Mouse (Mus musculus): ENCODE measurements at regions not wholly inside any gene's neighbourhood (a gene's known extent, or its start where the extent isn't known, plus 50 kb on each side); places are given as distances from the start of the nearest gene placed in this dataset.

DNA sequence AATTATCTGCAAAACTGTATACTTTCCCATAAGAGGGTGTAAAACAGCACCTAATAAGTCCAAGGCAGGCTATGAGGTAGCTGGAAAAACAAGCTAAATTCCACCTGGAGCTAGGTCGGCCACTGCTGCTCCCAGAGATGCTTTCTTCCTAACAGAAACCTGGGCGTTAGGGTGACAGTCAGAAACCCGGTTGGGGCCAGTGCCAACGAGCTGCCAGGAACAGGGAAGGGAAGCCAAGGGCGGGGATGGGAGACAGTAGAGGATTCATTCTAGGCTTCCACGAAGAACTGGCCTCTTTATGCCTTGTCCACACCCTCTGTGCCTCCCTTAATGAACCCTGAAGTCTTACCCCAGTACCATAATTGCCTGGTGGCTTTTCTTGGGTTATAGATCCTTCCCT, 198.9 kb upstream of the Egln3 start:
- Histone ChIP-seq H3K4me3 (ENCODE audit: low read depth, low read length) (no peak overlapping the region), H3K4me1 (replicated peaks; ENCODE audit: control insufficient read depth, insufficient read depth, low read length) (no peaks in the 10 kb centered on the region), H3K27me3 (replicated peaks; ENCODE audit: control insufficient read depth, insufficient read depth, low read length) (no peaks in the 10 kb centered on the region), H3K9ac (ENCODE audit: low read depth, low read length) (no peak overlapping the region), H3K4me2 (no peak overlapping the region), H3K9me3 (ENCODE audit: control insufficient read depth, low read length) (no peaks in the 10 kb centered on the region), H3K36me3 (ENCODE audit: control insufficient read depth, insufficient read depth, low read length) (no peaks in the 10 kb centered on the region), H3K27ac (ENCODE audit: low read depth, low read length) (no peak overlapping the region)
- WGBS: 76% methylated on average over 6 of the region's 6 CpGs
- no peak for ATAC-seq (replicated peaks; ENCODE audit: low FRiP score)
- DNase-seq (ENCODE audit: low spot score): no peak

DNA sequence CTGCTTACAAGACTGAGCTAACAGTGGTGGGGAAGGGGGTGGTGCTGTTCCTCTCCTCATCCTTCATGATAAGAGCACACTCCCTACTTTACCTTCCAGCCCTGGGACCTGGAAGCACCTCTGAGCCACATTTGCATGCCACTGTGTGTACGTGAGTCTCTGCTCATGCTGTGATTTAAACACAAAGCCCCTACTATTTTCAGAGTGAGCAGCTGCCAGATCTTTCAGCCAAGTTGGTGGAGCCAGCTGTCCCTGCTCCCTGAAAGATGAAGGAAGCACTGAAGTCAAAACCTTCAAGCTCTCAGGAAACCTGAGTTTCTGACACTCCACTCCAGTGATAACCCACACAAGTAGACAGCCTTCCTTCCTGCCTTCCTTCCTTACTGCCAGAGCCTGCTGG, 198.0 kb upstream of the Egln3 start:
- WGBS: 70% methylated on average over 1 of the region's 1 CpGs
- DNase-seq (ENCODE audit: low spot score) (no peak), ATAC-seq (replicated peaks; ENCODE audit: low FRiP score) (no peak)
- no peaks in the 10 kb centered on the region for H3K27me3 ChIP-seq (replicated peaks; ENCODE audit: control insufficient read depth, insufficient read depth, low read length)
- no peak overlapping the region for H3K4me2 ChIP-seq
- no peaks in the 10 kb centered on the region for H3K36me3 ChIP-seq (ENCODE audit: control insufficient read depth, insufficient read depth, low read length)
- no peaks in the 10 kb centered on the region for H3K9me3 ChIP-seq (ENCODE audit: control insufficient read depth, low read length)
- no peak overlapping the region for H3K27ac ChIP-seq (ENCODE audit: low read depth, low read length)
- H3K4me1 ChIP-seq (replicated peaks; ENCODE audit: control insufficient read depth, insufficient read depth, low read length): no peaks in the 10 kb centered on the region
- H3K4me3 ChIP-seq (ENCODE audit: low read depth, low read length): no peak overlapping the region
- H3K9ac ChIP-seq (ENCODE audit: low read depth, low read length): no peak overlapping the region

DNA sequence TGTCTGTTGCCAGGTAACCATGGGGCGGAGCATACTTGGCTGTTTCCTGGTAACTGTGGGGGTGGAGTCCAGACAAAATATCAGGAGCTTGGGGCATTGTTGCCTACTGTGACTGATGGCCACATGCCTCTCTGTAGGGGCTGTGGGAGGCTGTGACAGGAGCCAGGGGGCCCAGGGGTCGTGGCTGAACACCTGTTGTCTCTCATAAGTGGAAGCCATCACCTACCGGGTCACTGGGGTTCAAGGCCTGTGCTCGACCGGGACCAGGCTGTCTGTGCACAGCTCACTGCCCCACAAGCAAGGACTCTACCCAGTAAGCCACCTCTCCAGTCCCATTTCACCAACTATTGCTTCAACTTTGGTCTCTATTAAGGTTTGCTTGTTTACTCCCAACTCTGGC, 196.4 kb upstream of the Egln3 start:
- DNase-seq (ENCODE audit: low spot score) (no peak), ATAC-seq (replicated peaks; ENCODE audit: low FRiP score) (no peak)
- Histone ChIP-seq H3K9me3 (ENCODE audit: control insufficient read depth, low read length) (no peaks in the 10 kb centered on the region), H3K36me3 (ENCODE audit: control insufficient read depth, insufficient read depth, low read length) (no peaks in the 10 kb centered on the region), H3K4me2 (no peak overlapping the region), H3K4me1 (replicated peaks; ENCODE audit: control insufficient read depth, insufficient read depth, low read length) (no peaks in the 10 kb centered on the region), H3K27me3 (replicated peaks; ENCODE audit: control insufficient read depth, insufficient read depth, low read length) (no peaks in the 10 kb centered on the region), H3K27ac (ENCODE audit: low read depth, low read length) (no peak overlapping the region), H3K9ac (ENCODE audit: low read depth, low read length) (no peak overlapping the region), H3K4me3 (ENCODE audit: low read depth, low read length) (no peak overlapping the region)
- 85% methylated on average over 5 of the region's 5 CpGs for WGBS

DNA sequence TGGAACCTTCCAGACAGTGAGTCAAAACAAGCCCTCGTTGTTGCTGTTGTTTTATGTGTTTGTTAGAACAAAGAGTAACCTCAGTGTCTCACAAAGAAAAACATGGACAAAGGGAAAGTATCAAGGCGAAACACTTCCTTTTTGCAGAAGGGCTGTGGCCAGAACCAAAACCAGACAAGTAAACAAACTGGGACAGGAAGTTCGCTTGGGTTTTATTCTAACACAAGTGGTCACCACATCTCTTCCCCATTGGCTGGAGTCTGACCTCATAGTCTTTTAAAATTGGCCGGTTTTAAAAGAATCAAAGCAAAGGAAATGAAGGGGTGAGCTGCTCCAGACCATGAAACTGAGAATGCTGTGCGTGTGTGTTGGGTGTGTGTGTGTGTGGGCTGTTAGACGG, 194.4 kb upstream of the Egln3 start:
- ATAC-seq (replicated peaks; ENCODE audit: low FRiP score) (no peak), DNase-seq (ENCODE audit: low spot score) (no peak)
- no peak overlapping the region for H3K4me2 ChIP-seq
- H3K9ac ChIP-seq (ENCODE audit: low read depth, low read length): no peak overlapping the region
- H3K36me3 ChIP-seq (ENCODE audit: control insufficient read depth, insufficient read depth, low read length): no peaks in the 10 kb centered on the region
- 57% methylated on average over 6 of the region's 6 CpGs for WGBS
- no peaks in the 10 kb centered on the region for H3K4me1 ChIP-seq (replicated peaks; ENCODE audit: control insufficient read depth, insufficient read depth, low read length)
- H3K27ac ChIP-seq (ENCODE audit: low read depth, low read length): no peak overlapping the region
- H3K4me3 ChIP-seq (ENCODE audit: low read depth, low read length): no peak overlapping the region
- no peaks in the 10 kb centered on the region for H3K27me3 ChIP-seq (replicated peaks; ENCODE audit: control insufficient read depth, insufficient read depth, low read length)
- no peaks in the 10 kb centered on the region for H3K9me3 ChIP-seq (ENCODE audit: control insufficient read depth, low read length)

DNA sequence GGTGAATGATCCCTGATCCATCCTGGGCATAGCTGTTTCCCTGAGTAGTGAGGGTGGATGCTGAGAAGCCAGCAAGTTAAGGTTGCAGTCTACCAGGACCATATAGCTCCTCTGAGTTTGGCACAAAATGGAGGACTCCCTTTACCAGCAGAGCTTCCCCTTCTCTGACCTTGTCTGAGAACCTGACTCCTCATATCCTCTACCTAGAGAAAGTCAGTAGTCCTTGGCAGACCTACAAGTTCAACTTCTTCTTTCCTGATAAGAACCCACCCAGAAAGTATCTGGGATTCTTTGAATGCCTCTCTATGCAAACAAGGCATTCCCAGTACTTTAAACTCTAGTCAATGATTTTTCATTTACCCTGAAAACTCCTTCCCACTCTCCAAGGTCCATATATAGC, 193.3 kb upstream of the Egln3 start:
- no peaks in the 10 kb centered on the region for H3K27me3 ChIP-seq (replicated peaks; ENCODE audit: control insufficient read depth, insufficient read depth, low read length)
- H3K4me3 ChIP-seq (ENCODE audit: low read depth, low read length): no peak overlapping the region
- no peak overlapping the region for H3K27ac ChIP-seq (ENCODE audit: low read depth, low read length)
- no peak overlapping the region for H3K9ac ChIP-seq (ENCODE audit: low read depth, low read length)
- DNase-seq (ENCODE audit: low spot score): no peak
- H3K4me2 ChIP-seq: no peak overlapping the region
- no peak for ATAC-seq (replicated peaks; ENCODE audit: low FRiP score)
- no peaks in the 10 kb centered on the region for H3K4me1 ChIP-seq (replicated peaks; ENCODE audit: control insufficient read depth, insufficient read depth, low read length)
- H3K36me3 ChIP-seq (ENCODE audit: control insufficient read depth, insufficient read depth, low read length): no peaks in the 10 kb centered on the region
- H3K9me3 ChIP-seq (ENCODE audit: control insufficient read depth, low read length): no peaks in the 10 kb centered on the region

DNA sequence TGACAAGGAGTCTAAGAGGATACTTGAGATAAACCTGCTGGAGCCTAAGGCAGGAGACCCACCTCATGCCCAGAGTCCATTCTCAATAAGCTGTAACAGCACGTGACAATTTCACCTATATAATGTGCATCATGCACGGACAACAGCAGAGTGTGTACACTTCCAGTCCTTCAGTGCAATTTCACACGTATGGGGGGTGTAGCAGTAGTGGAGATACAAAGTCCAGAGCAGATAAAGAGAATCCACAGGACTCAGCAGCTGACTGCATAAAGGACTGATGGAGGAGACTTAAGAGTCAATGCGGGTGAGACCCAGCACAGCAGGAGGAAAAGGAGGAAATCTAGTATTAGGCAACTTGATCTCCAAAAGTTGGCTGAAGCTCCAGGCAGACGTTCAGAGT, 192.7 kb upstream of the Egln3 start:
- no peak overlapping the region for H3K4me3 ChIP-seq (ENCODE audit: low read depth, low read length)
- H3K27me3 ChIP-seq (replicated peaks; ENCODE audit: control insufficient read depth, insufficient read depth, low read length): no peaks in the 10 kb centered on the region
- H3K27ac ChIP-seq (ENCODE audit: low read depth, low read length): no peak overlapping the region
- no peaks in the 10 kb centered on the region for H3K4me1 ChIP-seq (replicated peaks; ENCODE audit: control insufficient read depth, insufficient read depth, low read length)
- ATAC-seq (replicated peaks; ENCODE audit: low FRiP score): no peak
- no peaks in the 10 kb centered on the region for H3K36me3 ChIP-seq (ENCODE audit: control insufficient read depth, insufficient read depth, low read length)
- 68% methylated on average over 5 of the region's 5 CpGs for WGBS
- no peak for DNase-seq (ENCODE audit: low spot score)
- H3K9ac ChIP-seq (ENCODE audit: low read depth, low read length): no peak overlapping the region
- no peak overlapping the region for H3K4me2 ChIP-seq
- H3K9me3 ChIP-seq (ENCODE audit: control insufficient read depth, low read length): no peaks in the 10 kb centered on the region

DNA sequence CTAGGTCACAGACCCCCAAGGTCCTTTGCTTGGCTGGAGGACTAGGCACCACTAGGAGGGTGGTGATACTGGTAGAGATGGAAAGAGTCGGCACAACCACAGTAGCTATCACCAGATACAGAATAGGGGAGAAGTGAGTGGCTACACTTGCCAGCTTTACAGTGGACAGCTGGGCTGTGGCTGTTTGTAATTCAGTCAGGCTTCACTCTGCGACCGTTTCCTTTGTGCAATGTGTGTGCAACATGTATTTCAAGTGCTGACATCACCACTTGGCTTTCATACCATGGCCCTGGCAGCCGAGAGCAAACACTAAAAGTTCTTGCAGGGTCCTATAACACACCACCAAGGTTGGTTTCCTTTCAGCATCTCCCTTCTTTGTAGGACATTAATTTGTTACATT, 181.7 kb upstream of the Egln3 start:
- ATAC-seq (replicated peaks; ENCODE audit: low FRiP score) (no peak), DNase-seq (ENCODE audit: low spot score) (no peak)
- Histone ChIP-seq H3K36me3 (ENCODE audit: control insufficient read depth, insufficient read depth, low read length) (no peaks in the 10 kb centered on the region), H3K27me3 (replicated peaks; ENCODE audit: control insufficient read depth, insufficient read depth, low read length) (no peaks in the 10 kb centered on the region), H3K9ac (ENCODE audit: low read depth, low read length) (no peak overlapping the region), H3K27ac (ENCODE audit: low read depth, low read length) (no peak overlapping the region), H3K9me3 (ENCODE audit: control insufficient read depth, low read length) (no peaks in the 10 kb centered on the region), H3K4me2 (no peak overlapping the region), H3K4me1 (replicated peaks; ENCODE audit: control insufficient read depth, insufficient read depth, low read length) (no peaks in the 10 kb centered on the region), H3K4me3 (ENCODE audit: low read depth, low read length) (no peak overlapping the region)
- WGBS: 71% methylated on average over 4 of the region's 4 CpGs

DNA sequence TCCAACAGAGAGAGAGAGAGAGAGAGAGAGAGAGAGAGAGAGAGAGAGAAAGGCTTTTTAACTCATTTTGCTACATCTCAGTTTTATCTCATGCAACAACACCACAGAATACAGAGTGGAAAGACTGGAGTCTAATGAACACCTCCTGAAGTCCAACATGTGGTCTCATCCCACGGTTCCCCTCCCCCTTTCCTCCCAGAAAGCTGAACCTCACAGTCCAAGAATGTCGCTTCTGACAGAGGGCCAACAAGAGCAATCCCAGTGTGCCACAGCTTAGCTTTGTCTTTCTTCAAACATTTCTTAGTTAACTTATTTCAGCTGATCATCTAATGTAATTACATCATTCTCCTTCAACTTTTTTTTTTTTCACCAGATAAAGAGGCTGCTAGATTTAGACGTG, 180.5 kb upstream of the Egln3 start:
- no peak overlapping the region for H3K9ac ChIP-seq (ENCODE audit: low read depth, low read length)
- H3K36me3 ChIP-seq (ENCODE audit: control insufficient read depth, insufficient read depth, low read length): no peaks in the 10 kb centered on the region
- DNase-seq (ENCODE audit: low spot score) (no peak), ATAC-seq (replicated peaks; ENCODE audit: low FRiP score) (no peak)
- WGBS: 63% methylated on average over 3 of the region's 3 CpGs
- H3K9me3 ChIP-seq (ENCODE audit: control insufficient read depth, low read length): no peaks in the 10 kb centered on the region
- H3K4me2 ChIP-seq: no peak overlapping the region
- H3K27me3 ChIP-seq (replicated peaks; ENCODE audit: control insufficient read depth, insufficient read depth, low read length): no peaks in the 10 kb centered on the region
- no peak overlapping the region for H3K27ac ChIP-seq (ENCODE audit: low read depth, low read length)
- H3K4me1 ChIP-seq (replicated peaks; ENCODE audit: control insufficient read depth, insufficient read depth, low read length): no peaks in the 10 kb centered on the region
- H3K4me3 ChIP-seq (ENCODE audit: low read depth, low read length): no peak overlapping the region

DNA sequence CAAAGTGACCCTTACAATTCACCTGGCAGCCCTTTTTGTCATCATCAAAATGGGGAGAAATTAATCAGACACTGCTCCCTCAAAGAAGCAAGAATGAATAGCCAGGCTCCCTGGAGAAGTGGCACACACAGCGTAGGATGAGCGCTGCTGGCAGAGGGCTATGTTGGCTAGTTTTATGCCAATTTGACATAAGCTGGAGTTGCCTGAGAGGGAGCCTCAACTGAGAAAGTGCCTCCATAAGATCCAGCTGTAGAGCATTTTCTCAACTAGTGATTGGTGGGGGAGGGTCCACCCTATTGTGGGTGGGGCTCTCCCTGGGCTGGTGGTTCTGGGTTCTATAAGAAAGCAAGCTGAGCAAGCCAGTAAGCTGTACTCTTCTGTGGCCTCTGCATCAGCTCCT, 179.3 kb upstream of the Egln3 start:
- Histone ChIP-seq H3K27me3 (replicated peaks; ENCODE audit: control insufficient read depth, insufficient read depth, low read length) (no peaks in the 10 kb centered on the region), H3K9ac (ENCODE audit: low read depth, low read length) (no peak overlapping the region), H3K9me3 (ENCODE audit: control insufficient read depth, low read length) (no peaks in the 10 kb centered on the region), H3K4me3 (ENCODE audit: low read depth, low read length) (no peak overlapping the region), H3K27ac (ENCODE audit: low read depth, low read length) (no peak overlapping the region), H3K36me3 (ENCODE audit: control insufficient read depth, insufficient read depth, low read length) (no peaks in the 10 kb centered on the region), H3K4me2 (no peak overlapping the region), H3K4me1 (replicated peaks; ENCODE audit: control insufficient read depth, insufficient read depth, low read length) (no peaks in the 10 kb centered on the region)
- no peak for ATAC-seq (replicated peaks; ENCODE audit: low FRiP score)
- no peak for DNase-seq (ENCODE audit: low spot score)
- 86% methylated on average over 2 of the region's 2 CpGs for WGBS
